Mouse (Mus musculus): ENCODE data around the gene Mgat4b. TPM values are rescaled to one million over a fixed set of nuclear protein-coding genes. Genes with fewer than 3 reads are reported as not detected.

The Mgat4b gene
- polyA plus RNA-seq, 1 experiment from 2014 or later: 19.5 TPM

DNA sequence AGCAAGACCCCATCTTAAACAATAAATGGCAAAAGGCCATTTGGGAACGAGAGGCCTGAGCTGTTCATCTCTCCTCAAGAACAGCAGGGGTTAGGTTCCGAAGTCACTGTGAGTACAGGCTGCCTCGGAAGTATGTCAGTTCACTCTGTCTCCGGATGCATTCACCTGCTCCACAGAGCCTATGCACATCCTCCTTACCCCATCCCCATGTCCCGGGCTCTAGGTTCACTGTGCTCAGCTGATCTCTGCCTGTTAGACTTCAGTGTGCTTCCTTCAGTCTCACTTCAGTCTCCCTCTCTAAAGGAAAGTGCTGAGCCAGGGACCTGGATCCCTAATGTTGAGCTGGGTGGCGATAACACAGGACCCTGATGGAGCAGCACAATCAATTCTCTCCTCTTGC lies 67.0 kb downstream of the Mgat4b start:
- Histone ChIP-seq H3K9ac (replicated peaks; ENCODE audit: low read length) (no peak overlapping the region), H3K4me2 (ENCODE audit: low read depth, low read length) (no peak overlapping the region), H3K36me3 (replicated peaks; ENCODE audit: control insufficient read depth, insufficient read depth, low read depth, low read length) (no peaks in the 10 kb centered on the region; the same call in 1 of the 2 replicates), H3K27ac (replicated peaks; ENCODE audit: low read depth, low read length) (no peak overlapping the region), H3K27me3 (ENCODE audit: control insufficient read depth, insufficient read depth, low read length) (no peaks in the 10 kb centered on the region), H3K4me1 (ENCODE audit: control insufficient read depth, insufficient read depth, low read length) (no peaks in the 10 kb centered on the region), H3K4me3 (ENCODE audit: low read depth, low read length) (no peak overlapping the region), H3K9me3 (replicated peaks; ENCODE audit: control insufficient read depth, low read length) (no peaks in the 10 kb centered on the region)
- WGBS: 89% methylated on average over 6 of the region's 6 CpGs
- DNase-seq (ENCODE audit: low spot score) (no peak), ATAC-seq (replicated peaks; ENCODE audit: insufficient number of reproducible peaks, low FRiP score, low TSS enrichment, low read depth) (no peak)

DNA sequence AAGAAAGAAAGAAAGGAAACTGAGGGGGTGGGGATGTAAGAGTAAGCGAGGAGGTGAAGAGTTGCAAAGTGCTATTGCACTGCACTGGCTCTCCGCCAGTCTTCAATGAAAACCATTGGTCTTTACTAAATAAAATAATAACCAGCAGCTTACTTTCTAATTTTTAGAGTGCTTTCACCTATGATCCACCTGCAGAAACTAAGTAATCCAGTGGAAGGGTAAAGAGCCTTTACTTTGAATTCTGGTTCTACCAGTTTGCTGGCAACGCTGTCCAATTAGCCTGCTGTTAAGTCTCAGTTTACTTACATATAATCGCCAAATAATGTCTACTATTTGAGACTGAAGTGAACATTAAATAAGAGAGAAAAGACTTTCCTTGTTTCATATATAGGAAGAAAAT lies 68.3 kb downstream of the Mgat4b start:
- Histone ChIP-seq H3K27me3 (ENCODE audit: control insufficient read depth, insufficient read depth, low read length) (no peaks in the 10 kb centered on the region), H3K27ac (replicated peaks; ENCODE audit: low read depth, low read length) (no peak overlapping the region), H3K9ac (replicated peaks; ENCODE audit: low read length) (no peak overlapping the region), H3K4me1 (ENCODE audit: control insufficient read depth, insufficient read depth, low read length) (no peaks in the 10 kb centered on the region), H3K4me2 (ENCODE audit: low read depth, low read length) (no peak overlapping the region), H3K9me3 (replicated peaks; ENCODE audit: control insufficient read depth, low read length) (no peaks in the 10 kb centered on the region), H3K36me3 (replicated peaks; ENCODE audit: control insufficient read depth, insufficient read depth, low read depth, low read length) (no peaks in the 10 kb centered on the region; the same call in 1 of the 2 replicates), H3K4me3 (ENCODE audit: low read depth, low read length) (no peak overlapping the region)
- no peak for DNase-seq (ENCODE audit: low spot score)
- 89% methylated on average over 4 of the region's 4 CpGs for WGBS
- ATAC-seq (replicated peaks; ENCODE audit: insufficient number of reproducible peaks, low FRiP score, low TSS enrichment, low read depth): no peak

DNA sequence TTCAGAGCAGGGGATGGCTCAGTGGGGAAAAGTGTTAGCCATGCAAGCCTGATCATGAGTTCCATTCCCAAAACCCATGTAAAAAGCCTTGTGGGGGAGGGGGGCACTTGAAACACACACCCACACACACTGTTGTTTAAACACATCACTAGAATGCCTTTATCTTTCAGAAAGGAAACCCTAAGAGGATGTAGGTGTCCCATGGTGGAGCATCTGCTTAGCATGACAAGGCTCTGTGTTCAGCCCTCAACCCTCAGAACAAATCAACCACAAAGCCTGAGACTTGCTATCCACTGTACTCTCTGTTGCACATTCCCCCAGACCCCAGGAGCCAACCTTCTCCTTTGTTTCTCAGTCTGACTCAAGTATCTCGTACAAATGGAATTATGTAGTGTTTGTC lies 69.4 kb downstream of the Mgat4b start:
- Histone ChIP-seq H3K27me3 (ENCODE audit: control insufficient read depth, insufficient read depth, low read length) (no peaks in the 10 kb centered on the region), H3K9ac (replicated peaks; ENCODE audit: low read length) (no peak overlapping the region), H3K9me3 (replicated peaks; ENCODE audit: control insufficient read depth, low read length) (no peaks in the 10 kb centered on the region), H3K27ac (replicated peaks; ENCODE audit: low read depth, low read length) (no peak overlapping the region), H3K4me3 (ENCODE audit: low read depth, low read length) (no peak overlapping the region), H3K4me2 (ENCODE audit: low read depth, low read length) (no peak overlapping the region), H3K36me3 (replicated peaks; ENCODE audit: control insufficient read depth, insufficient read depth, low read depth, low read length) (no peaks in the 10 kb centered on the region; the same call in 1 of the 2 replicates), H3K4me1 (ENCODE audit: control insufficient read depth, insufficient read depth, low read length) (no peaks in the 10 kb centered on the region)
- no peak for ATAC-seq (replicated peaks; ENCODE audit: insufficient number of reproducible peaks, low FRiP score, low TSS enrichment, low read depth)
- no peak for DNase-seq (ENCODE audit: low spot score)
- 90% methylated on average over 1 of the region's 1 CpGs for WGBS

Small RNA genes lying within 50 kb of the gene (microRNA-seq; reads per million reads assigned to microRNA genes)
- not detected for gene Mir6919 (ENCODE audit: borderline number of aligned reads)

Other genes with a start within 250 kb of the Mgat4b start
- gene Rnf130, start 185.5 kb upstream of the Mgat4b start, polyA plus RNA-seq (2014; fragmentation: Nextera tagmentation; extraction: Ambion mirVana): 86.0 and 98.2 TPM in 2 replicates
- 24.8 and 26.0 TPM in 2 replicates for gene Tbc1d9b, start 79.5 kb upstream of the Mgat4b start, polyA plus RNA-seq (2014; fragmentation: Nextera tagmentation; extraction: Ambion mirVana)
- gene Mrnip, start 36.4 kb upstream of the Mgat4b start, polyA plus RNA-seq (2014; fragmentation: Nextera tagmentation; extraction: Ambion mirVana): 24.9 and 25.5 TPM in 2 replicates
- 135 and 142 TPM in 2 replicates for gene Sqstm1, start 63 bp upstream of the Mgat4b start, polyA plus RNA-seq (2014; fragmentation: Nextera tagmentation; extraction: Ambion mirVana)
- 0.36 and 0.57 TPM in 2 replicates for gene Ltc4s, start 27.7 kb downstream of the Mgat4b start, polyA plus RNA-seq (2014; fragmentation: Nextera tagmentation; extraction: Ambion mirVana)
- gene Maml1, start 81.4 kb downstream of the Mgat4b start, polyA plus RNA-seq (2014; fragmentation: Nextera tagmentation; extraction: Ambion mirVana): 10.8 and 11.9 TPM in 2 replicates
- 247 and 265 TPM in 2 replicates for gene Canx, start 114.8 kb downstream of the Mgat4b start, polyA plus RNA-seq (2014; fragmentation: Nextera tagmentation; extraction: Ambion mirVana)
- not detected in 2 replicates for gene Cby3, start 143.6 kb downstream of the Mgat4b start, polyA plus RNA-seq (2014; fragmentation: Nextera tagmentation; extraction: Ambion mirVana)
- gene Hnrnph1, start 166.1 kb downstream of the Mgat4b start, polyA plus RNA-seq (2014; fragmentation: Nextera tagmentation; extraction: Ambion mirVana): 823 and 855 TPM in 2 replicates
- gene Rufy1, start 220.2 kb downstream of the Mgat4b start, polyA plus RNA-seq (2014; fragmentation: Nextera tagmentation; extraction: Ambion mirVana): 22.9 and 24.4 TPM in 2 replicates

All from embryonic facial prominence, embryonic 11.5 days (tissue).